Mouse (Mus musculus) adrenal gland, postnatal 14 days (tissue): ENCODE measurements around the gene Abtb1. TPM values are rescaled to one million over a fixed set of nuclear protein-coding genes. Genes with fewer than 3 reads are reported as not detected.

Source experiments
- DNase-seq: peaks from one replicate; pipeline ENCODE4 v3.0.0; 2021; ENCODE audit warnings: mixed read lengths
- total RNA-seq: library from RNA; stranded (reverse); gene quantifications from 2 replicates; pipeline ENCODE4 v1.2.3, GENCODE M21; 2021

Gene Abtb1
- total RNA-seq, 1 experiment from 2014 or later: 22.7 TPM

- DNase-seq: peak; percentile 81
Measured at GRCm38 (mm10) chr6:88855636-88856035, 13.9 kb upstream of the Abtb1 start.

- DNase-seq: no peak
Measured at GRCm38 (mm10) chr6:88854509-88854908, 12.7 kb upstream of the Abtb1 start.

DNA sequence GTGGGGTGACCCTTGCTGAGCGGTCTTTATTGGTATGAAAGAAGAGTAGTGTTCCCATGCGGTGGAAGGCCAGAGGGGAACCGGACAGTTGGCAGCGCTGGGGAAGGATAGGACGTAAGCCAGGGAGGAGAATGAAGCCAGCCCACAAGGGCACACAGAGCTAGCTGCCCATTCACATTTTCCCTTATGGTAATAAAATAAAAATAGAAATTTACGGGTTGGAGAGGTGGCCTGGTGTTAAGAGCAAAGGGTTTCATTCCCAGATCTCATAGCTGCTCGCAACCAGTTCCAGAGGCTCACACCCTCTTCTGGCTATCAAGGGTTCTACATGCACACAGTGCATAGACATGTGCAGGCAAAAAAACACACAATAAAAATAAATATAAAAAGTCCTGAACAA is 8.2 kb upstream of the Abtb1 start:
- DNase-seq: no peak

DNA sequence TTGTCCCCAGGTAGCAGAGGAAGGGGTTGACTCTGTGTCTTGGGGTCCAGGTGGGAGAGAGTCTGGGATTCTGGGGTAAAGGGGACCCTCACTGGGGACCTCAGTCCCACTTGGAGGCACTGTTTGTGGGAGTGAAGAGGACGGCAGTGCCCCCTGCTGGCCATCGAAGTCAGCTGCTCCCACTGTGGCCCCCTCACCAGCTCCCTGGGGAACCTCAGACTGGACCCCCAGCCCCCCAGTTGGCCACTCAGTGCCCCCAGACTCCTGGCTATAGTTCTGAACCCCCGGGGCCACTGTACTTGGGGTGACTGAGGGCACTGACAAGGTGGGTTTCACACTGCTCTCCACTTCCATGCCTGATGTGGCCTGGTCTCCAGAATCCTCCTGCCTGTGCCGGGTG is 7.5 kb upstream of the Abtb1 start:
- DNase-seq: peak; percentile 52

GRCm38 (mm10) chr6:88847571-88847970 is 5.8 kb upstream of the Abtb1 start:
- DNase-seq: no peak

- DNase-seq: no peak
Measured at GRCm38 (mm10) chr6:88844901-88845565, 3.2 kb upstream of the Abtb1 start.

- DNase-seq: no peak
Measured at GRCm38 (mm10) chr6:88843781-88844725, 2.3 kb upstream of the Abtb1 start.

DNA sequence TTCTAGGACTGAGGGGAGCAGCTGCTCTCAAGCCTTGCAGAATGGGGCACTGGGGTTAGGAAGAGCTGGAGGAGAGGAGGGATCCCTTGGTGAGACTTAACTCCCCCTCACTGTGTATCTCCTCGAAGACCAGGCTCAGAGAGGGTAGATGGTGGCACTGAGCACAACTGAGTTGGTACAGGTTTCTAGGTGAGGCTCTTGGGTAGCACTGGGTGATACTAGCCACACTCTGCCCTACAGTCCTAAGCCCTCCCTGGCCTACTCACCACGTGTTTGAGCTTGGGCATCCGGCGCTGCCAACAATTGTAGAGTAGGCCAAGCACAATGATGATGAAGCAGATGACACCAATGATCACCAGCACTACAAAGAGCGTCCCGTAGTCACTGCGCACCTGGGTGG is 1.5 kb upstream of the Abtb1 start:
- DNase-seq: no peak

DNA sequence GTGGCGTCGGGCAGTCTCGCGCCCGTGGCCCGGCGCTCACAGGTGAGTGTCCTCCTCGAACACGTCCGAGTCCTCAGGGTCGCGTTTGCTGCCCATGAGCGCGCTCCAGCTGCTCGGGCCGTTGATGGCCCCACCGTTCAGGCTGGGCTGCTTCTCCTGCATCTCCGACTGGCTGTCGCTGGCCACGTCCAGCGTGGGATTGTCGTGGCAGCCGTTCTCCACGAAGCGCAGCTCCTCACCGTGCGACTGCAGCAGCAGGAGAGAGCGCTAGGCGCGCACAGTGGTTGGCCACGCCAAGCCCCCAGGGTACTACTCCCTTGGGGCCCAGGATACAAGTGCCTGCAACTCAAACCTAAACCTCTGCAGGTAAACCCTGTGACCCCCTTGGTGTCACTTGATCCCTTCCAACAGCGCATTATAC is 957 bp upstream of the Abtb1 start:
- DNase-seq: peak; percentile 74

GRCm38 (mm10) chr6:88841514-88841780 is 337 bp downstream of the Abtb1 start:
- DNase-seq: no peak

GRCm38 (mm10) chr6:88840791-88841513 is 832 bp downstream of the Abtb1 start:
- DNase-seq: no peak

DNA sequence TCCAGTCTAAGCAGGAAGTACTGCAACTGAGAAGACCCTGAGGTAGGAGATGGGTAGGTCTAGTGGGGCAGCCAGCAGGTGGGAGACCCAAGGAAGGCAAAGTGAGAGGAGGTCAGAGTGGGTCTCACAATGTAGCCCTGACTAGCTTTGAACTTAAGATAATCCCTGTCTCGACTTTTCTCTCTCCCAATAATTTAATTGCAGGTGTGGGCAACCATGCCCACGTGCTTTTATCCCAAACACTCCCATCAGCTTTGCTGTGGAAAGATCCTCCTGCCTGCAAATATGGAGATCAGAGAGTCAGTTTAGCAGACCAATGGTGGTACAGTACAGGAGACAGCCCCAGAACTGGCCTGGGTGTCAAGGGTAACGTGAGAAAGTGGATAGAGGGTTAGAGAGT is 1.6 kb downstream of the Abtb1 start:
- DNase-seq: no peak

GRCm38 (mm10) chr6:88839135-88839970 is 2.4 kb downstream of the Abtb1 start:
- no peak for DNase-seq

DNA sequence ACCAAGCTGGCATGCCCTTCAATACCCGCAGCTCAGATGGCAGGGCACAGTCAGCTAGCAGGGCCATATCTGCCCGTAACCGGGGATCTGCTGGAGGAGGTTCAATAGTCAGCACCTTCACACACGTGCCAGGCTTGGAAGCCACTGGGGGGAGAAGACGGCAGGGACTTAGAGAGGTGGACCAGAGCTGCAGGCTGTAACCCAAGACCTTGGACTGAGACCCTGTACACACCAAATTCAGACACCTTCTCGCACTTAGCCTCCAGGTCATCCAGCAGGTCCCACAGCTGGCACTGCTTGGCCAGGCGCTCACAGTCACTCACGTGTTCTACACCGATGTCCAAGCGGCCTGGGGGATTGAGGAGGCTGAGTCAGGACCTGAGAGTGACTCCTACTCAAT is 3.2 kb downstream of the Abtb1 start:
- no peak for DNase-seq

DNA sequence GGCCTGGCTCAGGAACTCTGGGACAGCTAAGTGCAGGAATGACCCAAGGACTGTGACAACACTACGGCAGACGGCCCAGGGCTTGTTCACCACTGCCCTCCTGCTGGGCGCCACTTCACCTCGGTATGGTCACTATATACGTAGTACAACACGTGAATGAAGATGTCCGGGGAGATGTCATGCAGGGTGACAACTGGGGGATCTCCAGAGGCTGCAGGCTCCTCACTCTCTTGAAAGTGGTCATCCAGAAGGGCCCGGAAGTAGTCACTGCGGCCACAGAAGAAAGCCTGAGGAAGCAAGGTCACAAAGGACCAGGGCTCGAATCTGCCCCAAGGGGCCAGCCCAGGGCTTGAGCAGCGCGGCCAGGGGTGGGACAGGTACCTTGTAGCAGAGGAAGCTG is 3.8 kb downstream of the Abtb1 start:
- no peak for DNase-seq

GRCm38 (mm10) chr6:88836178-88836819 is 5.5 kb downstream of the Abtb1 start:
- no peak for DNase-seq

DNA sequence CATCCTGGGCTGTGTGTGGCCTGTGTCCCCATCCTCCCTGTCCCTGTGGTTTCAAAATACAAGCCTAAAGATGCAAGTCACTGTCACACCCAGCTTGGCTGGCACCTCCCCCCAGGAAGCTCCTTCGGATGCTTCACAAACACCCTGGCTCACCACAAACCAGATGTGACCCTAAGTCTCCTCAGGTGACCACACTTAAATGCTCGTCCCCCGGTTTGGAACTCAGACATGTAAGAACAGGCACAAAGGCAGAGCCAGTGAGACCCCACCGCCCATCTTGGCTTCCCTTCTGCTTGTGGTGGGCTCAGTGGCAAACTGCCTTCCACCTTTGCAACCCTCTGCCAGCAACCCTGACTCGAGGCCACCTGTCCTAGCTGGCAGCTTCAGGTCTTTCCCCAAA is 6.7 kb downstream of the Abtb1 start:
- no peak for DNase-seq

- no peak for DNase-seq
Measured at GRCm38 (mm10) chr6:88833340-88834140, 8.2 kb downstream of the Abtb1 start.

DNA sequence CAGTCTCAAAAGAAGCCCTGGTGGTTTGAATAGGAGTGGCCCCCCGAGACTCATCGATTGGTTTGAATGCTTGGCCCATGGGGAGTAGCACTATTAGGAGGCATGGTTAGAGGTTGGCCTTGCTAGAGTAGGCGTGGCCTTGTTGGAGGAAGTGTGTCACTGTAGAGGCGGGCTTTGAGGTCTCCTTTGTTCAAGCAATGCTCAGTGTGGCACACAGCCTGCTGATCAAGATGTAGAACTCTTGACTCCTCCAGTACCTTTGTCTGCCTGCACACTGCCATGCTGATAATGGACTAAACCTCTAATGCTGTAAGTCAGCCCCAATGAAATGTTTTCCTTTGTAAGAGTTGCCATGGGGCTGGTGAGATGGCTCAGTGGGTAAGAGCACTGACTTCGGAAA is 9.1 kb downstream of the Abtb1 start:
- DNase-seq: no peak

GRCm38 (mm10) chr6:88831456-88831855 is 10.3 kb downstream of the Abtb1 start:
- peak; percentile 84 for DNase-seq
